Mouse (Mus musculus): ENCODE results near the gene Nedd4.
"Not testable (repeated sequence)": the region's sequence is repeated elsewhere in the genome, so short reads cannot be mapped to it uniquely, and the experiment has no call there.

Nedd4 gene

GRCm38 (mm10) chr9:72661895-72662661 lies at the start of gene Nedd4:
Nedd4 (plus strand) TSS chr9:72662346.
- DNase-seq: peak; percentile 94

- DNase-seq: peak; percentile 32
These were observed 48.3 kb upstream of the Nedd4 start for GRCm38 (mm10) chr9:72613884-72614283.

GRCm38 (mm10) chr9:72614786-72615480 lies 47.2 kb upstream of the Nedd4 start:
- no peak for DNase-seq

- DNase-seq: no peak
These were observed 44.1 kb upstream of the Nedd4 start for GRCm38 (mm10) chr9:72618037-72618436.

DNA sequence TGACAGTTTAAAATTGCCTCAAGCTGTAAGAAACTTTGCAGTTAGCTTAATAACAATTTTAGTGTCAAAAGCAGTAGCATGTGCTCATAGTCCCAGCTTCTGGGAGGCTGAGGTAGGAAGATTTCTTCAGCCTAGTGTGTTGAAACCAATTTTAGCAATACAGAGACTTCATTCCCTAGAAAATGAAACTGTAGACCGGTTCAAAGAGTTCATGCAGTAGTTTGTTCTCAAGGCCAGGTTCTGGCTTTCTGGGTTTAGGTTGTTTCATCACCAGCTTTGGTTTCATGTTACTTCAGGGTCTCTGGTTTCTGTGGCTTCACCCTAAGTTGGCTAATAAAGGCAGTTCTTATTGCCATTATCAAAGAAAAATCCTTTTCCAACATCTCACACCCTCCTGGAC lies 38.5 kb upstream of the Nedd4 start:
- DNase-seq: no peak

- no peak for DNase-seq
These were observed 34.5 kb upstream of the Nedd4 start for GRCm38 (mm10) chr9:72627598-72627997.

DNA sequence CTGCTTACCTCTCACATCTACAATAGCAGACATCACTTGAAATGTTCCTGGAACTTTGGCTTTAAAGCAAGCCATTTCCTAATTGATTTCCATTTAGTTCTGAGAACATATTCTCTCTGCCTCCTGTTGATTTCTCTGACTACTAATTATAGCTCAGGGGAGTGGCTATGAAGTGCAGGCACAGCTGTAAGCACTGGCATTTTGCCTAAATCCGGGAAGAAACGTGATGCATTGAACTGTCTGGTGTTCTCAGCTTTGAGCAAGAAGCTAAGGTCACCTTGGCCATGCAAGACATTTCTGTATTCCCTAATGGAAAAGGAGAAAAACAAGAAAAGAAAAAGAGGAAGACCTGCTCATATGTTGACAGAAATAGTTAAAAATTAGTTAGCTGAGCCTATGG lies 33.6 kb upstream of the Nedd4 start:
- no peak for DNase-seq

DNA sequence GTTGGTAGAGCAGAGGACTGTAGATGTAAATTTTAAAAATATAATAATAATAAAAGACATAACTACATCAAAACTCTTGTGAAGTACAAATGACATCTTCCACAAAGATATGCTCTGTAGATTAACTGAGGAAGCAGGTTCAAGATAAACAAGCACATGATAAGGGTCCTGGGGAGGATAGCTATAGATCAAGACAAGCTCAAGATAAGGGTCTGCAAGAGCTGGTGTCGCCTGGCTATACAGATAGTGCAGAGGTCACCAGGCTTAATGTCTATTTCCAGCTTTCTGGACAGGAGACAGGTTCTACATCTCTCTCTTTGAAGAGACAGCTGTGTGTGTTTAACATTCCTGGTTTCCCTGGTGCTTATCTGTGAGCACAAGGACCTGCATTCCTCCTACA lies 29.9 kb upstream of the Nedd4 start:
- no peak for DNase-seq

DNA sequence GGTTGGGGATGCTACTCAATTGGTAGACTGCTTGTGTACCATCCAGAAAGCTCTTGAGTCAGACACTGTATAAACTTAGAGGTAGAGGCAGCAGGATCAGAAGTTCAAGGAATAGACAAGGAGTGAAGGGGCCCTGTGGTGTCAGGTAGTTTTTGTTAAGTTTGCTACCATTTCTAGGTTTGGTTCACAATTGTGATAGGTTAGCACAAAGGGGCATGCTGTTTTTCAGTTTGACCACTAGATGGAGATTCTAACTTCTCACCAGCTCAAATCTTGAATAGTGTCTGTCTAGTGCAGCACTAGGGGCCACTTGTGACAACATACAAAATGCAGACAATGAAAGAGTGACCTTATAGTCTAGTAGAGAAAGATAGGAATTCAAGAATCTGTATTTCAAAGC lies 27.0 kb upstream of the Nedd4 start:
- no peak for DNase-seq

DNA sequence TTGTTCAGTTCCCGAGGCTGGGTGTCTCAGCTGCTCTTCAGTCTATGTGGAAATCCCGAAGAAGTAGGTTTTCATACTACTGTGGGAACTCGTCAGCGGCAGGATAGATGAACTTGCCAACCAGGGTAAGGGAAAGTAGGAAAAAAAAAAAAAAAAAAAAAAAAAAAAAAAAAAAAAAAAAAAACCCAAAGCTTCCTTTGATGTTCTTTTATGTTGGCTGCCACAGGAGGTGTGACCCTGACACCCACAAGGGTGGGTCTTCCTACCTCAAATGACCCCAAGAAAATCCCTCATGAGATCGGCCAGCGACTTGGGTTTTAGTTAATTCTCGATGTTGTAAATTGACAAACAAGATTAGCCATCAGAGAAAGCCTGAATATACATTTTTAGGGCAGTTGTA lies 25.6 kb upstream of the Nedd4 start:
- no peak for DNase-seq

- no peak for DNase-seq
These were observed 24.9 kb upstream of the Nedd4 start for GRCm38 (mm10) chr9:72637243-72637642.

DNA sequence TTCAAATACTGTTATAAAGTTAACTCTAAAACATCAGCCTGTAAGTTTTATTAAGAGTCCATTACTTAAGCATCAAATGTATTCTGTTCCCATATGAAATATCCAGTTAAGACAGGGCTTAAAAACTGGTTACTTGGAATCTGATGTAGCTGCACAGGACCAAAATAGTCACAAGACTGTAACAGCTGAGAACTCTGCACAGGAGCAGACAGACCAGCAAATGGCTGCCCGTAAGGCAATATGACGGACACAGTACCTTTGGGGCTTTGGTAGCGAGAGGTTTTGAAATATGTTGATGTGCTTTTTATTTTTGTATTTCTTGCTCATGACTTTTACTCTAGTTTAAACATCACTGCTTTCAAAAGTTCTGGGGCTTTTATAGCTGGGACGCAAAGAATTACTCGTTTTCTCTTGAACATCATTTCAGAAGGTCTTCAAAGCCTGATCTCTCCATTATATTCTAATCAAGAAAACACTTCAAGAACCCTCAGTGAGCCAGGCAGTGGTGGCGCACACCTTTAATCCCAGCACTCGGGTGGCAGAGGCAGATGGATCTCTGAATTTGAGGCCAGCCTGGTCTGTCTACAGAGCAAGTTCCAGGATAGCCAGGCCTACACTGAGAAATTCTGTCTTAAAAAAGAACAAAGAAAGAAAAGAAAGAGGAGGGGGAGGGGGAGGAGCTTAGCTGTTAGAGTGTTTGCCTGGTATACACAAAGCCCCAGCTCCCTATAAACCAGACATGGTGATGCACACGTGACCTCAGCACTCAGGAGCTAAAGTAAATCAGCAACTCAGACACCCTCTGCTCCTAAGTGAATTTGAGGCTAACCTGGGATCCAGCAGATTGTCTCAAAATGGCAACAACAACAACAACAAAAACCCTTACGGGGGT lies 22.9 kb upstream of the Nedd4 start:
- no peak for DNase-seq

- DNase-seq: peak; percentile 80
These were observed 22.1 kb upstream of the Nedd4 start for GRCm38 (mm10) chr9:72639843-72640621.

- DNase-seq: no peak
These were observed 21.5 kb upstream of the Nedd4 start for GRCm38 (mm10) chr9:72640642-72641041.

DNA sequence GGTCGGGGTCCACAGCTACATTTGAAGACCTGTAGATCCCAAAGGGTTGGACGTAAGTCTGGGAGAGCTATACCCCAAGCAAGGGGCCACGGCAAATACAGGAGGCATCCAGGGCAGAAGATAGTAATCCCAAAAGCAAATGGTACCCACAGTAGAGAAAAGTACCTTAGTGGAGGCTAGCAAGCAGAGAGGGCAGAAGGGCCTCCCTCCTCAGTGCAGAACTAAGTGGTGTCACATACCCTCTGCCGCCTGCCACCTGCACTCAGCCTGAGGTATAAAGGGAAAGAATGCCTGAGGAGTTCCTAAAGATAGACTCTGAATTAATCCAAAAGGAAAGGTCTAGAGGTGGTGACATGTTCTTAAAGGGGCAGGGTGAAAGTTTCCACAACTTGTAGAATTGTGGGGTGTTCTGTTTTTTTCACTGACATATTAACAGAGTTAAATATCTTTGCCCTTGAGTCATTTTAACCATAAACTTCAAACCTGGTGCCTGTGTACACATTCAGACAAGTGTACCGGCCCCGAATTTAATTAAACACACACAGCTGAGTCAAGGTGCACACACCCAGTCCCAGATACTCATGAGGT lies 21.0 kb upstream of the Nedd4 start:
- DNase-seq: no peak

GRCm38 (mm10) chr9:72642756-72643447 lies 19.2 kb upstream of the Nedd4 start:
- not testable (repeated sequence) for DNase-seq

DNA sequence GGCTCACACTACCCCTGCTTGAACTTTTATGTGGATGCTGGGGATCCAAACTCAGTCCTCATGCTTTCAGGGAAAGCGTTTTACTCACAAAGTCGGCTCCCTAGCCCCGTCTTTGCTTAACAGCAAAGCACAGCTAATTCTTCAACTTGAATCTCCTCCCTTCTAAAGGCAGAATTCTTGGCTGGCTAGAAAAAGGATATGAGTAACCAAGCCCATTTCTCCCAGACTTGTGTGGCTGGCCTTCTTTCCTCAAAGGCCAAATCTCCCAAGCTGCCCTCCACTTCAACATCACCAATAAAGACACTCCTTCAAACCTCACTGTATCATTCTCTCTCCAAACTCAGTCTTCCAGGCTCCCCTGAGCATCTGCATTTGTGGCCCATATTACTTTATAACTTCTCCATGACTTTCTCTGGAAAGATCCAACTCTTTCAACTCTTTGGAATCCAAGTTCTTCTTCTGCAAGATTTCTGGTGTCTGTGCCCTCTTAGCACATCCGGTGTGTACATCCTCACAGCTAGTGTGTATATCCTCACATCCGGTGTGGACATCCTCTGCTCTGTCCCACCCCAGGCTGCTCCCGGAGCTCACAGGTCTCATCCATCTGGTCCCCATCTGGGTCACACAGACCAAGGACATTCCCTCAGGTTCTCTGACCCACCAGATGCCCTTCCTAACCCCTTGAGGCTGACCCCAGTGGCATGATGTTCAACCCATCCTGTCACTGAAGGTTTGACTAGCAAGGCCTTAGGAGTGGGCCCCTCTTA lies 18.3 kb upstream of the Nedd4 start:
- DNase-seq: no peak

DNA sequence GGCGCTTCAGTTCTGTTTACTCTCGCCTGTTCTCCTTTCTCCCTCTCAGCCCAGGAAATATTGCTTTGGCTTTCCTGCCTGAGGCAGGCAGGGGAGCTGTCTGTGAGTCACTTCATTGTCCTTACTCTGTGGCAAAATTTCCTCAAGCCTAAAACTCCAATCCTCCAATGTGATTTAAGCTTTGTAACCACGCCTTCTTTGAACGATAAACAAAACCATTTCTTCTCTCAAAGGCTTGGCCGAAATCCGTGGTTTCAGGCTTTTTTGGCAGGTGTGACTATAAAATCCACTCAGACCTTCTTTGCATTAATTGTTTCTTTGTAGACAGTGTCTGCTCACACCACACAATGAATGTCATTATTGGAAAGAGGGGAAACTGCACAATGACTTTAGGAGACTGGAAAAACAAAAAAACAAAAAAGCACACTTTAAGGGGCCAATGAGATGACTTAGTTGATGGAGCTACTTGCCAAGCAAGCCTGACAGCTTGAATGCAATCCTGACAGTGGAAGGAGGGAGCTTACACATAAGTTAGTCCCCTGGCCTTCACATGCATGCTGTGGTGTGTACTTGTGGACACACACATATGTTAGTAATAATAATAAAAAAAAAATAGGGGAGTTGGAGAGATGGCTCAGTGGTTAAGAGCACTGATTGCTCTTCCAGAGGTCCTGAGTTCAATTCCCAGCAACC lies 17.6 kb upstream of the Nedd4 start:
- no peak for DNase-seq

DNA sequence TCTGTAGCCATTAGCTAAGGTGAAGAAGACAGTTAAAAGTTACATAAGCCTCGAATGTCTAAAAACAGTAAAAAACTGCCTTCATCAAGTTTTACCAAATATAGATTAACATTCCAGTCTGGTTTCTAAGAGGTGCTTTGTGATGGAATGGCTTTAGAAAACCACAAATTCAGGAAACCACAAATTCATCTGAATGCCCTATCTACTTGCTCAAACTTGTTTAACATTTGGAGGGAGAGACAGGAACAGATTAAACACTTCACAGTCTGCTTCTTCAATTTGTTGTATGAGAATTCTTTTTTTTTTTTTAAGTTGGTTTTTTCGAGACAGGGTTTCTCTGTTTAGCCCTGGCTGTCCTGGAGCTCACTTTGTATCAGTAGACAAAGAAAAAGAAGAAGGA lies 12.4 kb upstream of the Nedd4 start:
- DNase-seq: no peak

GRCm38 (mm10) chr9:72652961-72653360 lies 9.2 kb upstream of the Nedd4 start:
- DNase-seq: no peak
